Mouse (Mus musculus) embryo, embryonic 9.5 days (tissue): ENCODE data around the gene Ankrd49.
A peak's percentile ranks its signal among the peaks of the same experiment; 100 is the strongest.

ENCODE experiments used
- DNase-seq: peaks from one replicate; pipeline ENCODE4 v3.0.0-alpha.2; 2017; ENCODE audit errors: extremely low spot score

The Ankrd49 gene

GRCm38 (mm10) chr9:14784039-14785002 lies at the start of gene Ankrd49, which contains the start of gene Mre11a:
Ankrd49 (minus strand) TSS chr9:14784856.
Mre11a (plus strand) TSS chr9:14784654.
- peak; percentile 96 for DNase-seq

GRCm38 (mm10) chr9:14832046-14832445 lies 47.4 kb upstream of the Ankrd49 start:
- DNase-seq = no peak

GRCm38 (mm10) chr9:14827875-14828274 lies 43.2 kb upstream of the Ankrd49 start:
- DNase-seq = no peak

- DNase-seq = no peak
These were observed 40.2 kb upstream of the Ankrd49 start for GRCm38 (mm10) chr9:14824840-14825239.

- no peak for DNase-seq
These were observed 36.7 kb upstream of the Ankrd49 start for GRCm38 (mm10) chr9:14821396-14821795.

- no peak for DNase-seq
These were observed 25.5 kb upstream of the Ankrd49 start for GRCm38 (mm10) chr9:14810111-14810510.

GRCm38 (mm10) chr9:14806786-14807185 lies 22.1 kb upstream of the Ankrd49 start:
- no peak for DNase-seq

- no peak for DNase-seq
These were observed 21.1 kb upstream of the Ankrd49 start for GRCm38 (mm10) chr9:14805714-14806113.

- no peak for DNase-seq
These were observed 2.7 kb upstream of the Ankrd49 start for GRCm38 (mm10) chr9:14787356-14787755.

- DNase-seq = no peak
These were observed 6.3 kb downstream of the Ankrd49 start for GRCm38 (mm10) chr9:14778341-14778740.

GRCm38 (mm10) chr9:14773813-14774212 lies 10.8 kb downstream of the Ankrd49 start:
- no peak for DNase-seq

GRCm38 (mm10) chr9:14772074-14772473 lies 12.6 kb downstream of the Ankrd49 start:
- no peak for DNase-seq

GRCm38 (mm10) chr9:14770803-14771471 lies 13.7 kb downstream of the Ankrd49 start, which contains the start of gene 1700012B09Rik:
1700012B09Rik (minus strand) TSS chr9:14771030.
- peak; percentile 41 for DNase-seq

- no peak for DNase-seq
These were observed 14.8 kb downstream of the Ankrd49 start for GRCm38 (mm10) chr9:14769811-14770210.

GRCm38 (mm10) chr9:14764765-14765164 lies 19.9 kb downstream of the Ankrd49 start:
- DNase-seq = peak; percentile 51

GRCm38 (mm10) chr9:14759261-14759660 lies 25.4 kb downstream of the Ankrd49 start:
- DNase-seq = no peak

GRCm38 (mm10) chr9:14758590-14758989 lies 26.1 kb downstream of the Ankrd49 start:
- no peak for DNase-seq

GRCm38 (mm10) chr9:14754469-14754868 lies 30.2 kb downstream of the Ankrd49 start:
- no peak for DNase-seq

GRCm38 (mm10) chr9:14753947-14754346 lies 30.7 kb downstream of the Ankrd49 start:
- DNase-seq = no peak

- peak; percentile 78 for DNase-seq
These were observed 32.6 kb downstream of the Ankrd49 start, which contains the start of gene Fut4 for GRCm38 (mm10) chr9:14752001-14752522. Fut4 (minus strand) TSS chr9:14752393.

GRCm38 (mm10) chr9:14751503-14752000 lies 33.1 kb downstream of the Ankrd49 start:
- DNase-seq = peak; percentile 56

- DNase-seq = no peak
These were observed 33.7 kb downstream of the Ankrd49 start for GRCm38 (mm10) chr9:14750901-14751502.
